Mouse (Mus musculus) c-Kit-positive CD71-negative TER-119-negative erythroid progenitor cells, embryonic 14.5 days (primary cell): Measurements from ENCODE around the gene Prdm4.

Experiments used
- DNase-seq: peaks from one replicate; pipeline ENCODE4 v3.0.0-alpha.2; 2013; ENCODE audit warnings: low read depth

The Prdm4 gene

DNA sequence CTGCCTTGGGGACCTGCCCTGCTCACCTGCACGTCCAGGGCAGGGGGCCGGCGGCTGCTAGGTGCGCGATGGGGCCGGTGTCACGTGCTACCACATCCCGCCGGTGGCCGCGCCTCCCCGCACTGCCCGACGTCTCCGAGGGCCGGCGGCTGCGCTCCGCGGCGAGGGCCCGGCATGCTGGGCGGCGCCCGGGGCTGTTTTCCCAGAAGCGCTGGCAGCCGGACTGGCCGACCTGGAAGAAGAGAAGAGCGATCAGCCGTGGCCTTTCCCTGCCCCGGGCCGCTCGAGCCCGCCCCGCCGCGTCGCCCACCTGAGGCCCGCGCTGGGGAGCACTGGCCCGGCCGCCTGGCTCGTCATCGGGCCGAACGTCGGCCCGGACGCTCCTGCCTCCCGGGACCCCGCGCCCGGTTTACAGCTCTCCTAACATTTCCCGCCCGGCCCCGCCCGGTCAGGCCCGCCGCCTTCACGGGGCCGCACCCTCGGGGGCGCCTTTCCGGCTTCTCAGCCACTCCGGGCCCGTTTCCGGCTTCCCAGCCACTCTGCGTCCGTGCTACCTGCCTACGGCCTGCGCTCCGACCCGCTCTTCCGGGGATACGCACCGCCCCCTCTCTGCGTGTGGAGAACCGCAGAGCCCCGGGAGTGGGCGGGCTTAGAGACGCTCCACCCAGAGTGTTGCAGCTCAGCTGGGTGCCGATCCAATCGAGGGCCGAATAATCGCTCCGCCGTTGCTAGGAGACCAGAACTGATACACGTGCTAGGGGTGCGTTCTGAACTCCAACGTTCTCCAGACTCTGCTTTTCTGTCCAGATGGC, at the start of gene Prdm4:
Prdm4 (minus strand) TSS at position 645 of the 812 bp plus-strand sequence.
- DNase-seq: peak; percentile 97

DNA sequence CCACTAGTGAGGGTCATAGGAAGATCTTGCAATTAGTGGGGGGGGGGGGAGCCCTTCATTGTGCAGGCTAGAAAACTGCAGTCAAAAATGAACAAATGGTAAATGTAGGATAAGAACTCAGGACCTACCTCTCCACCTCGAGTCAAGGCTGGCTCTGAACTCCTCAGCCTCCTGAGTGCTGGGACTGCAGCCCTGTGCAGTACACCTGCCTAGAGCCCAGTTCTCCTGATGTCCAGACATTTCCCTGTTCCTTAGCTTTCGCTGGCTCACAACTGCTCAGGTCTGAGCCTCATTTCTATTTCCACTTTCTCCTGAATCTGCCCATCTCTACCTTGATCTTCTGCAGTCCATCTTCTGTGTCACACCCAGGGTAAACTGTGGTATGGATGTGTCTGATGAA, 49.5 kb upstream of the Prdm4 start:
- no peak for DNase-seq

DNA sequence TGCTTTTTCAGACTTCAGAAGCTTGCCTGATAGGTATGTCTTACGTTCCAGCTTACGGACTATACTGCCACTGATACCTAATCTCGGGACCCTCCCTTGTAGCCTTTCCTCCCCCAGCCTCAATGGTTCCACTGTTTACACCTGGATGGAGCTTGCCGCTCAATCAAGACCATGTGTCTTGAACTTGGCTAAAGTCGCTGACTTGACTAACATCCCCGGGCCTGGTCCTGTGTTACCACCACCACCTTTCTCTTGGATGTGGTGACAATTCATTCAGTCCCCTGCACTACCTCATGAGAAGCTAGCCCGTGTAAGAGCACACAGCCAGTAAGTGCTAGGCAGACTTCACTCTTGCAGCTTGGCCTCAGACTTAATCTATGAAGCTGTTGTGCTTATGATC, 47.4 kb upstream of the Prdm4 start:
- no peak for DNase-seq

DNA sequence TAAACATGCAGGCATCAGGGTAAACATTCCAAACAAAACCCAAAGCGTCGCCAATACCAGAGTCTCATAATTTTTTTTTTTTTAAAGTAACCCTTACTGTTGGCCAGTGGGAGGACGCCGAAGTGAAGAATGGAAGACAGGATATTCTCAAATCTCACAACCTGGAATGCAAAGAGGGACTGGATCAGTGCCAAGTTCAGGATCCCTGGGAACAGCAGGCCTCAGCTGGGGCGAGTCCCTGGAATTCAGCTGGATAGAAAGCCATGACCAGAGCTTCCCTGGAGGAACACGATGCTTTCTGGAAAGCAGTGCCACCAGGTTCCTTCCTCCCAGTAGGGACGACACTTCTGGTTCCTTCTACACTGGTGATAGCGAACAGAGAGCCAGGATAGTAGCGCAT, 46.0 kb upstream of the Prdm4 start:
- no peak for DNase-seq

- peak; percentile 95 for DNase-seq
Measured at GRCm38 (mm10) chr10:85957464-85957950, 40.6 kb upstream of the Prdm4 start, which contains the start of gene Rtcb. TSS of gene Rtcb (minus strand) at chr10:85957823.

DNA sequence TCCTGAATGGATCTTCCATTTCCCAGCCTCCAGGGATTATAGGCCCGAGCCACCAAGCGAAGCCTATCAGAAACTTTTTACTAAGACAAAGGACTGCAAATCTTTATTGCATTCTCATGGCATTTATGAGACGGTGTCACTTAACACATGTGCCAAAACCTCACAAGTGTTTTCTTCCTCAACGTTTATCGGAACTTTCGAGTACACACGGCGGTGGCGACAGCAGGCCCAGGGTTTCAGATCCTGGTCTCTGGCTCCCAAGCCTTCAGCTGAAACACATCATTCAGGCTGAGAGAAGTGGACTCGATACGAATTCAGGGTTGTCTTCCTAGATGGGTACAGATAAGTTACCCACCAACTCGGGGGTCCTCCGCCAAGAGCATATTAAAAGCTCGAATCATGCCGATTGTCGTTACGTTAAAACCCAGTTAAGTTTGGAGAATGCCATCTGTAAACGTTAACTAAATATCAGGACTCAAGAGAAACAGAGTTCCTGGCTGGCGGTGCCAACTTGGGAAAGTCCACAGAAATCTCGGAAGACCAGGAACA, 40.0 kb upstream of the Prdm4 start:
- peak; percentile 7 for DNase-seq

GRCm38 (mm10) chr10:85954429-85954828, 37.5 kb upstream of the Prdm4 start:
- DNase-seq: no peak

DNA sequence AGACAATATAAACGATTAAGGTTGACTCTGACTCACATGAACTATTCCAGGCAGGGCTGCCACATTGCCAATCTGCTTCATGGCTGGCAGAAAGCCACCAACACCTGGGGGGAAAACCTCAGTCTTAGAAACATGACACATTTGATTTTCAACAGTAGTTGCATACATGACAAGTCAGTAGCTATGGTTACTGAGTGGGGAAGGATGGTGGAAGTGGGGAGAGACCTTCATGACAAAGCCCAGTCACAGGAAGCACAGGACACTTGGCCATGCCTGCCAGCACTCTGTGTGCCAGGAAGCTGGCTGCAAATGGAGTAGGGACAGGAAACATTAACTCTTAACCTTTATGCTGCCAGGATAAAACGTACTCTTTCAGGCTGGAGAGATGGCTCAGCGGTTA, 36.5 kb upstream of the Prdm4 start:
- no peak for DNase-seq

- DNase-seq: peak; percentile 5
Measured at GRCm38 (mm10) chr10:85951765-85952443, 35.0 kb upstream of the Prdm4 start.

DNA sequence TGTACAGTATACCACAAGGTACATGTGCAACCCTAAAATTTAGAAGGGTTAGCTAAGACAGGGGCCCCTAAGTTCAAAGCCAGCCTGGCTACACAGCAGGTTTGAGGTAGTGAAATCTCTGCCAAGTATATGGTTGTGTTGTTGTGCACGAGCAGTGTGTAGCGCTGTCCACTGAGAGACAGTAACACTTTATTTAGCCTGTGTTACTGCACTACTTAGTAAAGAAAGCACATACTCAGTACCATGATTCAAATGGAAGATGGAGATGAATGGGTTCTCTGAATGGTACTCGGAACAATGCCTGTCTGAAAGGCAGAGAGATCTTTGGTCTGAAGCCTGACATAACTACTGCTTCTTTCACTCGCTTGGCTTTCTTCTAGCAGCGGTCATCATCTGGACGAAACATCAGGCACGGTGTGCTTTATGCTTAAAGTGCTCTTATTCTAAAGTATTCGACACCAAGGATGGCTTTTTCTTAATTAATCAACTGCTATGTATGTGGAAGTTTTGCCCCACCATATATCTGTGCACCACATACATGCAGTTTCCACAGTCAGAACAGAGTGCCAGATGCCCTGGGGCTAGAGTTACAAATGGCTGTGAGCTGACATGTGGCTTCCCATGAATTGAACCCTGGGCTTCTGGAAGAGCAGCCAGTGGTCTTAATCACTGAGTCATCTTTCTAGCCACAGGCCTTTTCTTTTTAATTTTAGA, 31.7 kb upstream of the Prdm4 start:
- DNase-seq: no peak

DNA sequence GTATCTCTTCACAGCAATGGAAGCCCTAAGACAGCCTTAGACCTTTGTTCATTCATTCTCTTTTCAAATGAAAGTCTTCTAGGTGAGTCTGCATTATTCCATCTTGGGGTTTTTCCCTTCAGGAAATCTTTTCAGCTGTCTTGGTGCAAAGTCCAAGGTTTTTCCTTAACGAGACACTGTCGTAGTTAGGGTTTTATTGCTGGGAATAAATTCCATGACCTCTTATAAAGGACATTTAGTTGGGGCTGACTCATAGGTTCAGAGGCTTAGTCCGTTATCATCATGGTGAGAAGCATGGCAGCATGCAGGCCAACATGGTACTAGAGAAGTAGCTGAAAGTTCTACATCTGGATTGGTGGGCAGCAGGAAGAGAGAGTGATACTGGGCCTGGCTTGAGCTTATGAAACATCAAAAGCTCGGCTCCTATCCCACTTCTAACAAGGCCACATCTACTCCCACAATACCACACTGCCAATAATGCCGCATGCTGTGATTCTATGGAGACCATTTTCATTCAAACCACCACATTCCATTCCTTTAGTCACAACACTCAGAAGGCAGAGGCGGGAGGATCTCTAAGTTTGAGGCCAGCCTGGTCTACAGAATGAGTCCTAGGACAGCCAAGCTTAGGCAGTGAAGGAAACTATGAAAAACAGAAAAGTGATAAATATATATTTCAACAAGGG, 19.5 kb upstream of the Prdm4 start:
- no peak for DNase-seq

DNA sequence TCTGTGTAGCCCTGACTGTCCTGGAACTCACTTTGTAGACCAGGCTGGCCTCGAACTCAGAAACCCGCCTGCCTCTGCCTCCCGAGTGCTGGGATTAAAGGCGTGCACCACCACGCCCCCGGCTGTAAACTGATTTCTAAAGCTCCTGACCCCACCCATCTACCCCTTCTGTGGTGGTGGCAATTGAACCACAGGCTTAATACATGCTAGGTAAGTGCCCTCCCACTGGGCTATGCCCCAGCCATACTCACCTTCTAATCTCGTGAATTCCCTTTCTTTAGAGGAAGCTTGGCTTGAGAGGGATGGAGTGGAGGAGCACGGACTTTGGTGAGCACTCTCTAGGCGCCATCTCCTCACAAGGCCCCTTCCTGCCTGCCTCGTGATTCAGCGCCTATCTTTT, 13.0 kb upstream of the Prdm4 start:
- DNase-seq: no peak

DNA sequence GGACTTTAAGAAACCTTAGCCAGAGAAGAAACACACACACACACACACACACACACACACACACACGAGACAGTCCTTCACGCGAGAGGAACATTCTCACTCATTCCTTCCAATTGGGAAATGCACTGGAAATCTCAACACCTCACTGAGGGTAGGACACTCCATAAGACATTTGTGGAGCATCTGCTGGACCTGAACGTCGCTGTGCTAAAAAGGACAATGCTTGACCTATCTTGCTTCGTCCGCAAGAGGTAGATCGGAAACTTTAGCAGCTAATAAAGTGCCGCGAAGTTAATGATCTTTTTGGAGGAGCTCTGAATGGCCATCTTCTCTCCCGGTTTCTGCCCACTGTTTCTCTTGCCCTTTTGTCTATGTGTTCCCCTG, 12.3 kb upstream of the Prdm4 start:
- no peak for DNase-seq

DNA sequence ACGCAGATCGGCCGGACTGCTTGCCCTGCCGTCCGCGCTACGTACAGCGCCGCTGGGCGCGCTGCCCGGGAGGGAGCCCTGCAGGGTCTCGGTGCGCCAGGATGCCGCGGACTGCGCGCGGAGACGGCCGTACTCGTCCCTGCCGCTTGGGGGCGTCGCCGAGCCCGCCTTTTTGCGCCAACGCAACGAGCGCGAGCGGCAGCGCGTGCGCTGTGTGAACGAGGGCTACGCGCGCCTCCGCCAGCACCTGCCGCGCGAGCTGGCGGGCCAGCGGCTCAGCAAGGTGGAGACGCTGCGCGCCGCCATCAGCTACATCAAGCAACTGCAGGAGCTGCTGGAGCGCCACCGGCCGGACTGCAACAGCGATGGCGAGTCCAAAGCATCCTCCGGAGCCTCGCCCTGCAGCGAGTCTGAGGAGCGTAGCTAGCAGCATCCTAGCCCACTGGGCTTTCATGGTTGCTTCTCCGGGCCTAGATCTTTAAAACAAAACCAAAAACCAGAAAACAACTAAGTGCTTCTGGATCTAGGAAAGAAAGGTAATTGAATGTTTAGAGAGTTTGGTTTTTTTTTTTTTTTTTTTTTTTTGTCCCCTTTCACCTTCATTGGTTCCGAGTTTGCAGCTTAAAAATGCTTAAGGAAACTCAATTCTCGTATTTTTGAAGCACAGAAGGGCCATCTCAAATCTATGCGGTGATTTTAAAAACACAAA, 11.7 kb upstream of the Prdm4 start:
- DNase-seq: peak; percentile 44

GRCm38 (mm10) chr10:85927676-85928445, 10.9 kb upstream of the Prdm4 start, which contains the start of gene Ascl4:
TSS of gene Ascl4 (plus strand) at chr10:85927681.
- DNase-seq: no peak

DNA sequence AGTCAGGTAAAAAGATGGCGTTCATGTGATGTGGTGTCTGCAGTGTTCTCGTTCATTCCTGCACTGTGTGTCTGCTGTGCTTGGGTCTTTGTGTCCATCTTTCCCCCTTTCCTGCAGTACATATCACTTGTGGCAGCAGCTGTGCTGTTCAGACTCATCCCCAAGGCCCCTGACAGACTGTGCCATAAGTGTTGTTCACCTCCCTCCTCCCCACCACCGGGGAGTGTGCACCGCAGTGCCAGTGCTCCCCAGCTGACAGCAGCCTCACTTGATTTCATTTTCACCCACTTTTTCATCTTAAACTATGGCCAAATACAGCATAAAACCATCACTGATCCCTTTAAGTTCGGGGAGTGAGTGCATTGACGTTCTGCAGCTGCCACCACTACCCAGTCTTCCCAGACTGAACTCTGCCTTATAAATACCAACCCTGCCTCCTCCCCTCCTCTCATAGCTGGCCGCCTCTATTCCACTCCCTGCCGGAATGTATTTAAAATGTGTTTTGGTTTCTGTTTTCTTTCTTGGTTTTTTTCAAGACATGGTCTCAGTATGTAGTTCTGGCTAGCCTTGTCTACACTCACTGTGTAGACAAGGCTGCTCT, 37.0 kb downstream of the Prdm4 start:
- DNase-seq: no peak

DNA sequence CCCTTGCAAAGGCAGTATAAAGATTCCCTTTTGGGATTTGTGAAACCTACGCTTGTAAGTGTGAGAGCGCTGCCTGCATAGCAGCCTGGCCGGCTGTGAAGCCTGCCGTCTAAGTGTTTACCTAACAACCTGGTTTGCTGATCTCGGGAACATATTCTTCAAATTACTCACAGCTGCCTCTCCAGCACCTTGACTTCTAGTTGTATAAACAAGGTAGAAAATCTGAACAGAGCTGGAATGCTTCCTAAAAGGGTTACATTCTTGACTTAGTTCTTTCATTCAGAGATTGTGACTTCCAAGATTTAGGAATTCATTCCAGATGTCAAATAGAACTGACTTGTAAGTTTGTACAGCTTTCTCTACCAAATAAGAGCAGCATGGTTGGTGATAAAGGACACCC, 41.1 kb downstream of the Prdm4 start:
- DNase-seq: no peak

DNA sequence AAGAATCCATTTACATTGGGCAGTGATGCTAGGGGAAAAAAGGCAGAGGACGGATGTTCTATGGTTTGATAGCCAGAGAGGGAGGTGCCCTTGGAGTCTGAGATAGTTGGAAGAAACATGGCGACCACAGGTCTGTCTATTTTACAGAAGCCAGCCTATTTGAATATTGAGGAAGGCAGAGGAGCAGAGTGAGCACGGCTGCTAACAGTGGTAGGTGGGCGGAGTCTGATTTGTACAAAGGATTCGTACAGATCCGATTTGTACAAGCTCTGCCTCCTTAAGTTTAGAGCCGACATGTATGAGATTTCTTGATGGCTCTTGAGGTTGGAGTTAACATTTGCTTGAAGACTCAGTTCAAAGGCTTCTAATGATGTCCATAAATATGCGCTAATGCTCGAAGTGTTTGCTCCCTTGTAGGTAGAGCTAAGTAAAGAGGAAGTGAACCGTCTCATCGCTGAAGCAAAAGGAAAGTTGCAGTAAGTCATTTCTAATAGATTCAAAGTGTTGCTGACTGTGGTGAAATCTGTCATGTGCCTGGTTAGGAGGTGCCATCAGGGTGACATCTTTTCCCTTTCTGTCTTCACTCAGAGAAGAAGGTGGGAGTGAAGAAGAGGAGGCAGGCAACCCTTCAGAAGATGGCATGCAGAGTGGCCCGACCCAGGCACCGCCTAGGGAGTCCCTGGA, 42.9 kb downstream of the Prdm4 start:
- peak; percentile 6 for DNase-seq

DNA sequence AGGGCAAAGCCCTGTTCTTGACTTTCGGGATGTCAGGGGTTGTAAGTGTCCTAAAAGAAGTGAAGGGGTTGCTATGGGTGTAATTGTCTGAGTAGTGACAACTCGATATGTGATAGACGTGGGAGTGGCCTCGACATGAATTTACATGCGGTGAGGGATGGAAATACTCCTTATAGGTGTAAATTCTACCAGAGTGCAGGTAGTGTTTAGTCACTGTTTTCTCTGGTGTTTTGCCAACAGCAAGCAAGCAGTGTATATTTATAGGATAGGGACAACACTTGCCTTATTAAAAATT, 44.5 kb downstream of the Prdm4 start:
- peak; percentile 18 for DNase-seq
